Mouse (Mus musculus) R1 (cell line): Measurements from ENCODE around the gene Rest.
"Not testable (repeated sequence)": the region's sequence is repeated elsewhere in the genome, so short reads cannot be mapped to it uniquely, and the experiment has no call there.

Experiments
- DNase-seq: peaks from one replicate; pipeline ENCODE4 v3.0.0-alpha.2; 2018; ENCODE audit warnings: low read depth, low spot score

Rest gene

DNA sequence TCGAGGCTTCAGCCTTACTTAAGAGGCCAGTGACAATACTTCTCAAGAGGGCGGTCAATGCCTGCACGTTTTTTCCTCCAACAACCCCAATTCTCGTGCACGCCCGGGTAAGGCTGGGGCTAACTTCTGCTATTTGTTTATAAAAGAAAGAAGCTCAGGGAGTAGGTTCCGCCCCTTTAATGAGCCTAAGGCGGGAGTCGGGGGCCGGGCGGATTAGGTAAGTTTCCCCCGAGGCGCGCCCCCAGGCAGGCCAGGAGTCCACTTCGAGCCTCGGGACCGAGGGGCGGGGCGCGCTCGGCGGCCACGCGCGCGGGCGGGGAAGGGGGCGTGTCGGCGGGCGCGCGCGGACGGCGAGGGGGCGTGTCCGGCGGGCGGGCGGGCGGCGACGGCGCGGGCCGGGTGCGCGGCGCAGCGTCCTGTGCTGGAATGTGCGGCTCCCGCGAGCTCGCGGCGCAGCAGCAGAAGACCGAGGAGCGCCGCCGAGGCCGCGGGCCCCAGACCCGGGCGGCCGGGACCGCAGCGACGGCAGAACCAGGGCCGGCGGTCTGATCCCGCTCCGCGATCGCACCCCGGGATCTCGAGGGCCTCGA is at the start of gene Rest:
Rest (plus strand) TSS at position 411 of the 590 bp plus-strand sequence.
- DNase-seq, result peak; percentile 96

DNA sequence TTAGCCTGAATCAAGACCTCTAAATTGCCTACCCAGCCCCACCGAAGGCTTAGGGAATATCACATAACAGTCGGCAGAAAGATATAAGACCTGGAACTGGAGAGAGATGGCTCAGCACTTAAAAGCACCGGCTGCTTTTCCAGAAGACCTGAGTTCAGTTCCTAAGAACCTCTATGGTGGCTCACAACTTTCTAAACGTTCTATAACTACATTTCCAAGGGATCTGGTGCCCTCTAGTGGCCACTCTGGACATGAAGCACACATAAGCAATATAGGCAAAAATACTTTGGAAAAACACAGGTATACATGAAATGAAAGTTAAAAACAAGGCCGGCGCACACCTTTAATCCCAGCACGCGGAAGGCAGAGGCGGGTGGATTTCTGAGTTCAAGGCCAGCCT is 48.1 kb upstream of the Rest start:
- peak; percentile 82 for DNase-seq

GRCm38 (mm10) chr5:77217724-77218123 is 47.6 kb upstream of the Rest start:
- DNase-seq, result no peak

DNA sequence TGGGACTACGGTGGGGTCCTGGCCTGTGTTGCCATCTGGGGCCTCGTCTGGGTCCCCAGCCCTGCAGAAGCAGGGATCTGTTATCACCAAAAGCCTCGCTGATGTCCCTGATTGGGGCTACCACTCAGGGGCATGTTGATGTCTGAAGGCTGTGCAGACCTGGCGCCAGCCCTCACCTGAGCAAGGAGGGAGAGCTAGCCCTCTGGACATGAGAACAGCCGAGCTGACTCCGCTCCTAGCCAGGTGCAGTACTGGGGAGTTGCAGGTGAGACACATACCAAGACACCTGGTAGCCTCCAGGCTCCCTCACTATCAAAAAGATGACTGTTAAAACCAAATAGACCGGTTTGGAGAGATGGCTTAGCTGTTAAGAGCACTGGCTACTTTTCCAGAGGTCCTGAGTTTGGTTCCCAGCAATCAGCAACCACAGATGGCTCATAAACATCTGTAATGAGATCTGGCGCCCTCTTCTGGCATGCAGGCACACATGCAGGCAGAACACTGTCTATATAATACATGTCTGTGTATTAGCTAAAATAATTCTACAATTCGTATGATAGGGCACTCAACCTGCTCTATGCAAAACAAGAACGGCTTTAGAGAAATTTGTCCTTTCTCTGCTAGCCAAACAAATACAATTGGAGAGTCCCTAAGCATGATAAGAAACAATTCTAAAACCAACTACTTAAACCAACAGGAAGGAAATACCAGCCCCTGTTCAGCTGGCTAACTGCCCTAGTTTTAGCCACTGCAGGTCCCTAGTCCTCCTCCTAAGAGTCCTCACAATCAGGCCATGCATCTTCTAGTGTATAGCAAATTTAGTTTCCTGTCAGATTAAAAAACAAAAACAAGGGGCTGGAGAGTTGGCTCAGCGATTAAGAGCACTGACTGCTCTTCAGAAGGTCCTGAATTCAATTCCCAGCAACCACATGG is 42.0 kb upstream of the Rest start:
- peak; percentile 67 for DNase-seq

DNA sequence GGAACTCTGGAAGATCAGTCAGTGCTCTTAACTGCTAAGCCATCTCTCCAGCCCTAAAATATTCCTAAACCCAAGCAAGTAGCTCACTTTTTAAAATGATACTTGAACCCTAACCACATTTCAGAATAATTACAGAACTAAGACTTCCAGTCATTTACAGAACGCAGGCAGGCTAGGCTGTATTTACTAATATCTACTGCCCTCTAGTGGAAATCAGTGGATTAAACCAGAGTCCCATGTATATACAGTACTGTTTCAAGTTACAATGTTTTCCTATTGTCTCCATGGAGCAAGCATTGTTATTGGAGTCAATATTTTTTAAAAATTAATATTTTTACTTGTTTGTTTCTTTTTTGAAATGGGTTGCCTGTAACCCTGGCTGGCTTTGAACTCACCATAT is 36.3 kb upstream of the Rest start:
- DNase-seq, result peak; percentile 68

- DNase-seq, result not testable (repeated sequence)
Measured at GRCm38 (mm10) chr5:77231863-77232262, 33.4 kb upstream of the Rest start.

GRCm38 (mm10) chr5:77234921-77235320 is 30.4 kb upstream of the Rest start:
- DNase-seq, result peak; percentile 84

GRCm38 (mm10) chr5:77237104-77237503 is 28.2 kb upstream of the Rest start:
- DNase-seq, result no peak

DNA sequence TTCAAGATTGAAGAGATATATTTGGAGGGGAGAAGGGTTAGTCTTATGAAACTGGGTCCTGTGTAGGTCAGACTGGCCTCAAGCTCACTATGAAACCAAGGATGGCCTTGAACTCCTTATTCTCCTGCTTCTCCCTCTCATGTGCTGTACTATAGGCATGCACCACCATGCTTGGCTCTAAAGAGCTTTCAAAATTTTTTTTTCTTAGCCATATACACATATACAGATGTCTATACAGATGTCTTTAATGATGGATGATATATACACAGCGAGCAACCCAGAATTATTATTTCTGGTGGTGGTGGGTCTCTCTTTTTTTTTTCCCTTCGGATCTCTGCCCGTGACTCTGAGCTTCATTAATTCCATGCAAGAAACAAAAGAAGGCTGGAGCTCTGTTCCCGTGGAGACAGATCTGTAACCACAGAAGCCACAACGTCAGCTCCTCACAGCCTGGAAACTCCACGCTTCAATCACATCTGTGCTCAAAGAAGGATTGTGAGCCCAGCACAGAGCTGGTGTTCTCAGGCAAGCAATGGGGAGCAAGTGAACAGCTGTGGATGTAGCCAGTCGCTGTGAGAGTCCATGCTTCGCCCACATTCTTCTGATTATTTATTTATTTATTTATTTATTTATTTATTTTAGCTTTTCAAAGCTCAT is 20.8 kb upstream of the Rest start:
- no peak for DNase-seq

DNA sequence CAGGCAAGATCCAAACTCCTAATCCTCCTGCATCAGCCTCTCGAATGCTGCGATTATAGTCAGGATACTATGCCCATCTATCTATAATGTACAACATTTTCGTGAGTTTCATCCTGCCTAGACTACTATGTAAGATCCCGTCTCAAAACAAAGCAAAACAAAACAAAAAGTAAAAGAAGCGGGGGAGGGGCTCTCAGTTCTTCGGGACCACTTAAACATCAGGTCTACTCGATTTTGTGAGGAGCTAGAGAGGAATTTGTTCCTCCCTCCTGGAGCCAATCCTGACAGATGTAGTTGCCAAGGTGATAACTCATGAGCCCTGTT is 19.9 kb upstream of the Rest start:
- peak; percentile 69 for DNase-seq

GRCm38 (mm10) chr5:77245787-77246671 is 19.3 kb upstream of the Rest start:
- no peak for DNase-seq

- DNase-seq, result peak; percentile 69
Measured at GRCm38 (mm10) chr5:77250083-77250482, 15.2 kb upstream of the Rest start.

DNA sequence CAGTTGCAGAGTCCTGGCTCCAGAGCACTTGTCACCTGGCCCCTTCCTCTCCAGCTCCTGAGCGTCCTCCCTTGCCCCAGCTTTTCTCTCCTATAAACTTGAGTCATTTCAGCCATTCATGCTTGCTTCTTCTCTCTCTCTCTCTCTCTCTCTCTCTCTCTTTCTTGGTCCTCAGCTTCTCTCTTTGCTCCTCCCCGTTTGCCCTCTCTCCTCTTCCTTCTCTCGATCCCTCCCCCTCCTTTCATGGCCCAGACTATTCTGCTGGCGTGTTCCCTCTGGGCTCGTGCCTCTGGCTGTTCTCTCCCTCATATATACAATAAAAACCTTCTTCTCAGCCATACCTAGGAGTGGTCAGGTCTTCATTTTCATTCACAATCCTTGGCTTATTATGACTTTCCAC is 13.6 kb upstream of the Rest start:
- DNase-seq, result no peak

- no peak for DNase-seq
Measured at GRCm38 (mm10) chr5:77252115-77252827, 13.0 kb upstream of the Rest start.

- no peak for DNase-seq
Measured at GRCm38 (mm10) chr5:77253154-77253553, 12.1 kb upstream of the Rest start.

GRCm38 (mm10) chr5:77254402-77254801 is 10.9 kb upstream of the Rest start:
- no peak for DNase-seq

- peak; percentile 70 for DNase-seq
Measured at GRCm38 (mm10) chr5:77257603-77258002, 7.7 kb upstream of the Rest start.

DNA sequence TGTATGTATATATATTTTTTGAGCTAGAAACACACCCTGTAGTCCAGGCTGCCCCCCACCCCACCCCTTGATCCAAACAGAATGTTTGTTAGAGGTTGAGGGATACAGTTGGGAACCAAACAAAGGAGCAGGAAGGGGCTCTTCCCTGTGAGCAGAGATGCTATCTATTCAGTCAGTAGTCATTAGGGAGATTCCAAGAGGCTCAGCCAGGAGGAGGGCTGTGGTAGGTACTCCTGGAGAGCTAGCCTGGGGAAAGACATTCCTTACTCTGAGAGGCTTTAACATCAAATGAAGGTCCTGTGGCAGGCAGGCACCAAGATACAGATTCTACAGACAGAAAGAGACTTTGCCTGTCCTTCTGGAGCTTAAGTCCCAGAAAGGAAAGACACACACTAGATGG is 6.0 kb upstream of the Rest start:
- DNase-seq, result peak; percentile 76

DNA sequence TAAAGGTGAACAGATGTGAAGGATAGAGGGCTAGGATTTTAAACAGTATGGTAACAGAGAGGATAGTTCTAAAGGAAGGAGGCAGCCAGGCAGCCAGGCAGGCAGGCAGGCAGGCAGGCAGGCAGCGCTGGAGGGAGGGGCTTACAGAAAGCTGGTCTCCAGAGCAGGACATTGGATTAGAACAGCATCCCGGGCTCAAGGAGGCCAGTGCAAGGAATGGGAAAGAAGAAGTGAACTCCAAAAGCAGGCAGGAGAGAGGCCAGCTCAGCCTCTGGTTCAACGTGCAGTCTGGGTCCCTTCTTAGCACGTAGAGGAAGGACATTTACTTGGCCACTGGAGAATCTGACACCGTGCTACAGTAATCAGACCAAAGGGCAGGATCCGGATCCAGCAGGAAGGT is 5.2 kb upstream of the Rest start:
- DNase-seq, result peak; percentile 75

DNA sequence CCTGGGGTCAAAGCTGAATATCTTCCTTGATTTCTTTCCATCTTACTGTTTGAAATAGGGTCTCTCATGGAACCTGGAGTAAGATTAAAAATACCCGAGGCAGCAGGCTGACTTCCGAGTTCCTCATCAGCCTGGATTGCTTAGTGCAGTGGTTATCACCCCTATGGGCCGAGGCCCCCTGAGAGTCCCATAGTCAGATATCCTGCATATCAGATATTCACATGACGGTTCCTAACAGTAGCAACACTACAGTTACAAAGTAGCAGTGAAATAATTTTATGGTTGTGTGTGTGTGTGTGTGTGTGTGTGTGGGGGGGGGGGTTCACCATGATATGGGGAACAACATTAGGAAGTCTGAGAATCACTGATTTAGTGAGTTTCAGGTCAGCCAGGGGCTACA is 4.2 kb upstream of the Rest start:
- DNase-seq, result no peak

DNA sequence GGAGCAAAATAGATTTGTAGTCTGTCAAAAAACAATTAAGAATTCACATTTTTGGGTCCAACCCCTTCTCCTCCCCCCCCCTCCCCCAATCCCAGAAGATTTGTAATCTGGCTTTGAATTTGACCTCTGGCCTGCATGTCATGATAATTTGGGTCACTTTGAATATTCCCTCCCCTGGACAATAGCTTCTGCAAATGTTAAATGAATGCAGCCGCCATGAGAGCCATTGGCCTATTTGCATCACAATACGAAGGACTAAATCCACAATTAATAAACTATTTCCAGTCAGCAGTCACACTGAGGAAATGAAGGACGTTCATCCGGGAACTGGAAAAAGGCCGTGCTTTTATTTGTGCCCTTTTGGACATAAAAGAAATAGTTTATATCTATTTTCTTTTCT is 3.2 kb upstream of the Rest start:
- peak; percentile 90 for DNase-seq
